Mouse (Mus musculus) MEL (cell line): ENCODE results near the gene Abca7. TPM values are rescaled to one million over a fixed set of nuclear protein-coding genes. Genes with fewer than 3 reads are reported as not detected.

ENCODE experiments used
- DNase-seq: peaks from one replicate; pipeline ENCODE4 v3.0.0; 2011; ENCODE audit warnings: low read depth, low spot score
- H3K27ac ChIP-seq: 2 replicates; pipeline ENCODE4 v1.5.1; 2012; ENCODE audit warnings: low read depth, mild to moderate bottlenecking, control low read depth, low read length, moderate library complexity; ENCODE audit not compliant: control insufficient read depth
- H3K27me3 ChIP-seq, 2 experiments: fragments of 150-350 bp in 1 of 2; sonication (generic) in 1 of 2; 2 replicates each; pipeline ENCODE4 v1.6.1; 2012; ENCODE audit warnings: low read length in 2 of 2, mild to moderate bottlenecking in 2 of 2, improper control_type of control experiment in 1 of 2, moderate library complexity in 1 of 2; ENCODE audit not compliant: insufficient read depth in 2 of 2, control insufficient read depth in 1 of 2
- H3K36me3 ChIP-seq, 2 experiments: 2 replicates each; pipeline ENCODE4 v1.6.1; 2012 to 2014; ENCODE audit warnings: low read length in 2 of 2, improper control_type of control experiment in 1 of 2, inconsistent platforms in 1 of 2, mild to moderate bottlenecking in 1 of 2; ENCODE audit not compliant: insufficient read depth in 2 of 2, control insufficient read depth in 1 of 2
- H3K4me1 ChIP-seq, 2 experiments: fragments of 150-350 bp in 1 of 2; sonication (generic) in 1 of 2; 2 replicates each; pipeline ENCODE4 v1.6.1; 2012; ENCODE audit warnings: low read length in 2 of 2, improper control_type of control experiment in 1 of 2, mild to moderate bottlenecking in 1 of 2; ENCODE audit not compliant: insufficient read depth in 2 of 2, control insufficient read depth in 1 of 2
- H3K4me3 ChIP-seq, 2 experiments: fragments of 150-350 bp in 1 of 2; sonication (generic) in 1 of 2; 2 replicates each; pipeline ENCODE4 v1.5.1; 2012; ENCODE audit warnings: low read depth in 2 of 2, low read length in 2 of 2, mild to moderate bottlenecking in 2 of 2, moderate library complexity in 2 of 2, control low read depth in 1 of 2, improper control_type of control experiment in 1 of 2; ENCODE audit not compliant: control insufficient read depth in 1 of 2, insufficient read depth in 1 of 2
- H3K79me2 ChIP-seq: 2 replicates; pipeline ENCODE4 v1.6.1; 2012; ENCODE audit warnings: mild to moderate bottlenecking, low read length, moderate library complexity; ENCODE audit not compliant: control insufficient read depth, poor library complexity, insufficient read depth
- H3K9ac ChIP-seq: 2 replicates; pipeline ENCODE4 v1.6.1; 2012; ENCODE audit warnings: low read depth, mild to moderate bottlenecking, control low read depth, low read length, moderate library complexity; ENCODE audit not compliant: control insufficient read depth, poor library complexity, severe bottlenecking
- H3K9me3 ChIP-seq: fragments of 150-350 bp; sonication (generic); replicated peaks from 2 replicates; pipeline ENCODE4 v1.6.1; 2012; ENCODE audit warnings: mild to moderate bottlenecking, low read length, improper control_type of control experiment, moderate library complexity; ENCODE audit not compliant: insufficient read depth
- CHD2 ChIP-seq: IDR thresholded peaks from 2 replicates; pipeline ENCODE4 v1.6.1; 2011; ENCODE audit warnings: low read length, improper control_type of control experiment
- CTCF ChIP-seq, 3 experiments: IDR thresholded peaks in 2 of 3; conservative IDR thresholded peaks in 1 of 3; 2 replicates each; pipeline ENCODE4 v1.5.1; 2011 to 2012; ENCODE audit warnings: low read length in 3 of 3, low read depth in 2 of 3, mild to moderate bottlenecking in 2 of 3, improper control_type of control experiment in 1 of 3, inconsistent platforms in 1 of 3, mixed read lengths in 1 of 3, moderate library complexity in 1 of 3; ENCODE audit not compliant: control insufficient read depth in 1 of 3, insufficient read depth in 1 of 3, poor library complexity in 1 of 3, severe bottlenecking in 1 of 3
- E2F4 ChIP-seq: IDR thresholded peaks from 2 replicates; pipeline ENCODE4 v1.6.1; 2011; ENCODE audit warnings: low read depth, low read length, improper control_type of control experiment, borderline replicate concordance
- ELF1 ChIP-seq: IDR thresholded peaks from 2 replicates; pipeline ENCODE4 v1.6.1; 2014; ENCODE audit warnings: low read depth, mild to moderate bottlenecking, inconsistent platforms, low read length, improper control_type of control experiment, moderate library complexity
- ETS1 ChIP-seq: IDR thresholded peaks from 2 replicates; pipeline ENCODE4 v1.6.1; 2012; ENCODE audit warnings: low read depth, mild to moderate bottlenecking, inconsistent platforms, low read length, improper control_type of control experiment, moderate library complexity
- HCFC1 ChIP-seq: IDR thresholded peaks from 2 replicates; pipeline ENCODE4 v1.6.1; 2012; ENCODE audit warnings: low read depth, mild to moderate bottlenecking, inconsistent platforms, low read length, improper control_type of control experiment, moderate library complexity
- KAT2A ChIP-seq: conservative IDR thresholded peaks from 2 replicates; pipeline ENCODE4 v1.6.1; 2012; ENCODE audit warnings: low read depth, low read length, improper control_type of control experiment, inconsistent platforms
- MAX ChIP-seq: IDR thresholded peaks from 2 replicates; pipeline ENCODE4 v1.6.1; 2011; ENCODE audit warnings: low read length, improper control_type of control experiment
- MAZ ChIP-seq: IDR thresholded peaks from 2 replicates; pipeline ENCODE4 v1.6.1; 2012; ENCODE audit warnings: low read depth, mild to moderate bottlenecking, inconsistent platforms, low read length, improper control_type of control experiment
- MEF2A ChIP-seq: IDR thresholded peaks from 2 replicates; pipeline ENCODE4 v1.6.1; 2014; ENCODE audit warnings: low read depth, mild to moderate bottlenecking, inconsistent platforms, low read length, improper control_type of control experiment; ENCODE audit not compliant: poor library complexity, insufficient replicate concordance, severe bottlenecking; ENCODE audit errors: extremely low read depth
- MXI1 ChIP-seq: IDR thresholded peaks from 2 replicates; pipeline ENCODE4 v1.6.1; 2011; ENCODE audit warnings: mild to moderate bottlenecking, low read depth, low read length, improper control_type of control experiment
- MYB ChIP-seq: IDR thresholded peaks from 2 replicates; pipeline ENCODE4 v1.6.1; 2011; ENCODE audit warnings: mild to moderate bottlenecking, low read depth, low read length, improper control_type of control experiment
- MYC ChIP-seq: IDR thresholded peaks from 2 replicates; pipeline ENCODE4 v1.6.1; 2011; ENCODE audit warnings: low read depth, mild to moderate bottlenecking, low read length, improper control_type of control experiment, moderate library complexity
- NRF1 ChIP-seq: IDR thresholded peaks from 2 replicates; pipeline ENCODE4 v1.6.1; 2014; ENCODE audit warnings: low read depth, mild to moderate bottlenecking, inconsistent platforms, low read length, improper control_type of control experiment, moderate library complexity; ENCODE audit not compliant: poor library complexity, insufficient read depth, severe bottlenecking
- POLR2A ChIP-seq, 2 experiments: IDR thresholded peaks; 2 replicates each; pipeline ENCODE4 v1.6.1; 2011 to 2012; ENCODE audit warnings: low read length in 2 of 2, mild to moderate bottlenecking in 2 of 2, control low read depth in 1 of 2, improper control_type of control experiment in 1 of 2, low read depth in 1 of 2, moderate library complexity in 1 of 2; ENCODE audit not compliant: control insufficient read depth in 1 of 2, insufficient read depth in 1 of 2, poor library complexity in 1 of 2
- RAD21 ChIP-seq: IDR thresholded peaks from 2 replicates; pipeline ENCODE4 v1.6.1; 2011; ENCODE audit warnings: mild to moderate bottlenecking, low read depth, low read length, improper control_type of control experiment
- RCOR1 ChIP-seq: IDR thresholded peaks from 2 replicates; pipeline ENCODE4 v1.6.1; 2012; ENCODE audit warnings: low read depth, mild to moderate bottlenecking, inconsistent platforms, low read length, improper control_type of control experiment
- SMC3 ChIP-seq: IDR thresholded peaks from 2 replicates; pipeline ENCODE4 v1.6.1; 2011; ENCODE audit warnings: low read depth, low read length, improper control_type of control experiment
- TAL1 ChIP-seq: IDR thresholded peaks from 2 replicates; pipeline ENCODE4 v1.6.1; 2012; ENCODE audit warnings: mild to moderate bottlenecking, inconsistent platforms, low read length, moderate library complexity, mixed read lengths
- TCF12 ChIP-seq: IDR thresholded peaks from 2 replicates; pipeline ENCODE4 v1.6.1; 2014; ENCODE audit warnings: low read depth, mild to moderate bottlenecking, inconsistent platforms, low read length, improper control_type of control experiment, moderate library complexity
- UBTF ChIP-seq: IDR thresholded peaks from 2 replicates; pipeline ENCODE4 v1.6.1; 2012; ENCODE audit warnings: low read depth, mild to moderate bottlenecking, inconsistent platforms, low read length, improper control_type of control experiment, moderate library complexity, borderline replicate concordance; ENCODE audit not compliant: insufficient read depth
- USF1 ChIP-seq: IDR thresholded peaks from 2 replicates; pipeline ENCODE4 v1.6.1; 2014; ENCODE audit warnings: low read depth, mild to moderate bottlenecking, inconsistent platforms, low read length, improper control_type of control experiment, moderate library complexity
- USF2 ChIP-seq, 2 experiments: IDR thresholded peaks; 2 replicates each; pipeline ENCODE4 v1.6.1; 2011 to 2012; ENCODE audit warnings: improper control_type of control experiment in 2 of 2, low read length in 2 of 2, borderline replicate concordance in 1 of 2, inconsistent platforms in 1 of 2, low read depth in 1 of 2, mild to moderate bottlenecking in 1 of 2; ENCODE audit not compliant: insufficient read depth in 1 of 2
- ZC3H11A ChIP-seq: IDR thresholded peaks from 2 replicates; pipeline ENCODE4 v1.6.1; 2012; ENCODE audit warnings: low read depth, mild to moderate bottlenecking, inconsistent platforms, low read length, improper control_type of control experiment
- ZMIZ1 ChIP-seq: IDR thresholded peaks from 2 replicates; pipeline ENCODE4 v1.6.1; 2012; ENCODE audit warnings: low read depth, mild to moderate bottlenecking, inconsistent platforms, low read length, improper control_type of control experiment, moderate library complexity
- ZNF384 ChIP-seq: IDR thresholded peaks from 2 replicates; pipeline ENCODE4 v1.6.1; 2012; ENCODE audit warnings: low read depth, mild to moderate bottlenecking, inconsistent platforms, low read length, improper control_type of control experiment
- polyA plus RNA-seq, 2 experiments: library from polyadenylated mRNA; stranded (reverse) in 1 of 2; unstranded in 1 of 2; fragments of >175 nt in 1 of 2; fragments of >200 nt in 1 of 2; gene quantifications; 2 replicates each; pipeline versions ENCODE4 v1.2.1 to v1.2.4; 2012; ENCODE audit warnings: low replicate concordance in 2 of 2, low read depth in 1 of 2; ENCODE audit not compliant: insufficient read length in 2 of 2, insufficient read depth in 1 of 2, missing spikeins in 1 of 2
- total RNA-seq: library from RNA; depleted of rRNA; stranded (reverse); fragments of 300-350 nt; gene quantifications from 2 replicates; pipeline ENCODE4 v1.2.3, GENCODE M21; 2012

Gene Abca7
- total and polyA plus RNA-seq, 3 experiments, result 7.7 to 16.8 TPM; not detected in 1

GRCm38 (mm10) chr10:80016511-80016910 is 20.2 kb downstream of the Abca7 start, which contains the start of gene Arhgap45 (continued):
- no peak for TF ChIP-seq NRF1
- no peak for TF ChIP-seq SMC3
- TF ChIP-seq UBTF, result no peak
- TF ChIP-seq USF2 (IDR thresholded peaks at IDR 0.05; ENCODE audit: borderline replicate concordance in 1 of 2, insufficient read depth in 1 of 2, low read depth in 1 of 2, low read length in 2 of 2), result peak; percentile 48 to 87; a peak in 3 of 4 replicates
- TF ChIP-seq KAT2A, result no peak; the same call in 1 of the 2 replicates
- peak; percentile 34; the same call in 1 of the 2 replicates for TF ChIP-seq TCF12
- TF ChIP-seq ETS1, result peak; percentile 58
- no peak for TF ChIP-seq E2F4
- no peak for TF ChIP-seq RCOR1
- TF ChIP-seq ZMIZ1, result no peak
- no peak for TF ChIP-seq MYB
- peak; percentile 66 for TF ChIP-seq MYC
- TF ChIP-seq CTCF (IDR thresholded peaks at IDR 0.05 in 2 of 3, conservative IDR thresholded peaks at IDR 0.05 in 1 of 3; ENCODE audit: control insufficient read depth in 1 of 3, insufficient read depth in 1 of 3, low read depth in 2 of 3, low read length in 3 of 3, poor library complexity in 1 of 3, severe bottlenecking in 1 of 3), result no peak
- no peak for TF ChIP-seq RAD21
- peak; percentile 98 for TF ChIP-seq USF1
- TF ChIP-seq, all 39 proteins: peak for 17

- TF ChIP-seq POLR2A (IDR thresholded peaks at IDR 0.05; ENCODE audit: control insufficient read depth in 1 of 2, insufficient read depth in 1 of 2, low read depth in 1 of 2, low read length in 2 of 2, poor library complexity in 1 of 2), result 0 out of 4 replicates have a peak, but pooled peaks of 1 of the 2 experiments have one; percentile 10
- no peak for TF ChIP-seq UBTF
- peaks cover 10 to 19% of the 10 kb centered on the region in 2 experiments for H3K4me1 ChIP-seq
- no peaks in the 10 kb centered on the region for H3K9me3 ChIP-seq
- peak overlapping the region; percentile 84 for H3K9ac ChIP-seq
- peaks cover 12% of the 10 kb centered on the region for H3K79me2 ChIP-seq
- no peaks in the 10 kb centered on the region for H3K27me3 ChIP-seq
- peak overlapping the region; percentile 80 for H3K27ac ChIP-seq
- peaks cover 0 to 11% of the 10 kb centered on the region in 2 experiments; a peak in 3 of 4 replicates for H3K36me3 ChIP-seq
- H3K4me3 ChIP-seq, result peak overlapping the region; percentile 74 to 98
- DNase-seq, result peak; percentile 55
Observed at GRCm38 (mm10) chr10:80016931-80017330, 20.6 kb downstream of the Abca7 start.

GRCm38 (mm10) chr10:80017361-80017760 is 21.1 kb downstream of the Abca7 start:
- H3K27me3 ChIP-seq, result no peaks in the 10 kb centered on the region
- peak overlapping the region; percentile 80 for H3K27ac ChIP-seq
- H3K79me2 ChIP-seq, result peaks cover 12% of the 10 kb centered on the region
- H3K4me1 ChIP-seq, result peaks cover 10 to 19% of the 10 kb centered on the region in 2 experiments
- peaks cover 0 to 11% of the 10 kb centered on the region in 2 experiments; a peak in 3 of 4 replicates for H3K36me3 ChIP-seq
- H3K4me3 ChIP-seq, result peak overlapping the region; percentile 74 to 98
- peak overlapping the region; percentile 84 for H3K9ac ChIP-seq
- peak; percentile 80 for DNase-seq
- H3K9me3 ChIP-seq, result no peaks in the 10 kb centered on the region
- TF ChIP-seq CHD2, result peak; percentile 55
- TF ChIP-seq HCFC1, result peak; percentile 65; the same call in 1 of the 2 replicates
- TF ChIP-seq CTCF (IDR thresholded peaks at IDR 0.05 in 2 of 3, conservative IDR thresholded peaks at IDR 0.05 in 1 of 3; ENCODE audit: control insufficient read depth in 1 of 3, insufficient read depth in 1 of 3, low read depth in 2 of 3, low read length in 3 of 3, poor library complexity in 1 of 3, severe bottlenecking in 1 of 3), result no peak
- peak; percentile 94 for TF ChIP-seq ELF1
- TF ChIP-seq TCF12, result peak; percentile 31; the same call in 1 of the 2 replicates
- TF ChIP-seq ZC3H11A, result no peak
- 0 out of 2 replicates have a peak, but pooled peaks have one; percentile 16 for TF ChIP-seq MXI1
- TF ChIP-seq MAX, result no peak
- TF ChIP-seq ZNF384, result no peak
- no peak; a peak in 1 of 4 replicates for TF ChIP-seq POLR2A (IDR thresholded peaks at IDR 0.05; ENCODE audit: control insufficient read depth in 1 of 2, insufficient read depth in 1 of 2, low read depth in 1 of 2, low read length in 2 of 2, poor library complexity in 1 of 2)
- TF ChIP-seq MYB, result 0 out of 2 replicates have a peak, but pooled peaks have one; percentile 9
- no peak for TF ChIP-seq MEF2A
- TF ChIP-seq TAL1, result no peak
- TF ChIP-seq ZMIZ1, result no peak
- no peak for TF ChIP-seq USF2 (IDR thresholded peaks at IDR 0.05; ENCODE audit: borderline replicate concordance in 1 of 2, insufficient read depth in 1 of 2, low read depth in 1 of 2, low read length in 2 of 2)
- TF ChIP-seq MAZ, result peak; percentile 98
